Mouse (Mus musculus) gonadal fat pad, adult 2 months (tissue): ENCODE data around the gene Hspb8. TPM values are rescaled to one million over a fixed set of nuclear protein-coding genes. Genes with fewer than 3 reads are reported as not detected.

Source experiments
- DNase-seq: peaks from one replicate; pipeline ENCODE4 v3.0.0-alpha.2; 2012; ENCODE audit warnings: low read depth
- polyA plus RNA-seq: library from polyadenylated mRNA; depleted of rRNA; stranded (reverse); fragments of >200 nt; gene quantifications from 2 replicates; pipeline ENCODE4 v1.2.3, GENCODE M21; 2012; rRNA removed

Gene Hspb8
- polyA plus RNA-seq = 66.1 and 117 TPM in 2 replicates

DNA sequence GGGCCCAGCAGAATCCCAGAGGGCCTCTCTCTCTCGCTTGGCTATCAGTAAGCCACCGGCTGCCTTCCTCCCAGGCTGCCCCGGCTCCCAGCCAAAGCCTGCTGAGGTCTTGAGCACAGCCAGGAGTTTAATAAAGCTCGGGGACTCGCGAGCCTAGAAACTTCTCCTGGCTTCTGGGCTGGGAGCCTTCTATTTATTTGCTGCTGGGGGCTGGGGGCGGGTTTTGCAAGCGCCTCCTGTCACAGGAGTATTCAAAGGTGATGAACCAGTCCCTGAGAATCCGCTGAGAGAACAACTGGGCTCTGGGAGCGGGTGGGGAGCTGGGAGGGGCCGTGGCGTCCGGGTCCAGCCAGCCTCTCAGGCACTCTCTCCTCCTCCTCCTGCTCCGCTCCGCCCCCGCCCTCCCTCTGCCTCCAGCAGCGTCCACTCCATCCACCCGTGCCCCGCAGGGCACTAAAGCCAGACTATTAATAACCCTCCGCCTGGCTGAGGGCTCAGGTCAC is at the start of gene Hspb8:
Hspb8 (minus strand) TSS at position 166 of the 503 bp plus-strand sequence.
- no peak for DNase-seq

DNA sequence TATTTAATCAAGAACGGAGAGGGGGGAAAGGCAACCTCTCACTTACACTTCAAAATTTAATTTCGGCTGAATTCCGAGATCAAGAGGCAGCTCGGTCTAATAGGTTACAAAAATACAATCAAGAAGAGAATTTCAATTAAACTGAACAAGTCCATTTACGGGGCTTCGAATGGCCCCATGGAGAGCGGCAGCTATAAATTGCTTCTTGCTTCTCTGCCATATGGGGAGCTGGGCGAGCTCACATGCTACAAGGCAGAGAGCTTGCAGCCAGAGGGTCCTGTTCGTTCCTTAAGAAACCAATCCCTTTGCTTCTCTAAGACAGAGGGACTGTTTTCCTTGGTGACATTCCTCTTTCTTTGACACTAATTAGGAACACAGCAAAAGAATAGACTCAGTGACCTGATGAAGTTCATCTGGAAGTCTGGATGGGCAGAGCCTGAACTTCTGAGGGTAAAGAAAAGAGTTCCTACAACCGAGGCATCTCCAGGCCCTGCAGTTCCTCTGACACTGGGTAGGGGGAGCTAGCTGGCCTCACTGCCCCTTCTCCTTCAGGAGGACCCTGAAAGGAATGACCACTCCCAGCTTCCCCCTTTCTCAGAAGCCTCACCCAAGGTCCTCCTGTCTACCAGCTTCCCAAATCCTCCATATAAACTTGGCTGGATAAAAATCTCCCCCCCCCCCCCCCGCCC is 38.8 kb upstream of the Hspb8 start:
- DNase-seq = no peak

GRCm38 (mm10) chr5:116459970-116460369 is 37.3 kb upstream of the Hspb8 start:
- DNase-seq = no peak

DNA sequence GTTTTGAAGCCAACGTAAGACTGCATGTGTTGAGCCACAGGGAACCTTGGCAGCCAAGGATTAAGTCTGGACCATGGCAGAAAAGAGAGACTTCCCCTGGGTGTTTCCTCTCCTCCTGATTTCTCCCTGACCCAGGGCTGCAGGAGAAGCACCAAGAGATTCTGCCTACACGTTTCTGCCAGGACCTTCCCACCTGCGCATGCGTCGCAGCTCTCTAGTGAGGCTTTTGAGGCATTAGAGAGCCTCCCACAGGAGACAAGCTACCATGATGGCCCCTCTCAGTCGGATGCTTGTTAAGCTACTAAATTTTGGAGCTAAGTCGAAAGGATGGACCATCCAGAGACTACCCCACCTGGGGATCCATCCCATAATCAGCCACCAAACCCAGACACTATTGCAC is 35.1 kb upstream of the Hspb8 start:
- no peak for DNase-seq

DNA sequence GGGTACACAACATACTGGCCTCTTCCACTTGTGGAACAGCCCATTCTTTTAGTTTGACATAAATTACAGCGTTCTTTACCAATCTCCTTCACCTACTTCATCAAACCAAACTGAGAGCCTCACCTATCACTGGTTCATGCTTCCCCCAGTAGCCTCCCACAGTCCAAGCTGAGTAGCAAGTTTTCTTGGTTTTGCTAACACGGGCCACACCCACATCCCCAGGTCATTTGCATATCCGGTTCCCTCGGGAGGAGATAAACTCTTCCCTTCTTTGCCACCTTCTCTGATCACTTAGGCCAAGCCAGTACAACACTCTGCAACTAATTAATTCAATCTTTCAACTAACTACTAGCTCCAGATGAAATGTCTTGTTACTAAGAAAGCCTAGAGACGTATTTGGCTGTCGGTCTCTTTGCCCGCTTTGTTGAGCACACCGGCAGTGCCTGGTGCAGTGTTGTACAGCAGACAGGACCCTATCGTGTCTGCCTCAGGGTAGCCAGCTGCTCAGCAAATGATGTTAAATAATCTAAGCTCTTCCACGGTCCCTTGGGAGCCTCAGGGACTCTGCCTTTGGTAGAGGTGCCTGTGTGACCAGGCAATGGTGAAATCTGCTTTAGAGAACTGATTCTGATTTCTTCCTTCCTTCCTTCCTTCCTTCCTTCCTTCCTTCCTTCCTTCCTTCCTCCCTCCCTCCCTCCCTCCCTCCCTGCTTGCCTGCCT is 34.3 kb upstream of the Hspb8 start:
- DNase-seq = no peak

DNA sequence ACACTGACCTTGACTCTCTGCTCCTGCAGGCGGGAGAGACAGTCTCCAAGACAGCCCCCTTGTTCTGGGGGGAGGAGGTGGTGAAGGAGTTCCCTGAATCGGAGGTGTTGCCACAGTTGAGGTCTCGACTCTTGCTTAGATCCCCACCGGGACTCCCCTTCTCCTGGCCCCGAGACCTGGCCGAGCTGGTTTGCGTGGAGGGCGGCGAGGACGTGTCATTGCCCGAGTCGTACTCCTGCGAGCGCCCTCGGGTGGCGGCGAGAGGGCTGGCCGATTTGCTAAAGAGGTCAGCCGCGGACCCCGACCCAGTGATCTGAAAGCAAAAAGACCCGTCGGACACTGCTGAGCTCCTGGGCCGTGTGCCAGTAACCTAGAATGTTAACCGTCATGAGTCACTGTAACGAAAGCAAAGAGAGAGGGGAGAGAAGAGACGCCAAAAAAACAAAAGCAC is 30.8 kb upstream of the Hspb8 start:
- no peak for DNase-seq

DNA sequence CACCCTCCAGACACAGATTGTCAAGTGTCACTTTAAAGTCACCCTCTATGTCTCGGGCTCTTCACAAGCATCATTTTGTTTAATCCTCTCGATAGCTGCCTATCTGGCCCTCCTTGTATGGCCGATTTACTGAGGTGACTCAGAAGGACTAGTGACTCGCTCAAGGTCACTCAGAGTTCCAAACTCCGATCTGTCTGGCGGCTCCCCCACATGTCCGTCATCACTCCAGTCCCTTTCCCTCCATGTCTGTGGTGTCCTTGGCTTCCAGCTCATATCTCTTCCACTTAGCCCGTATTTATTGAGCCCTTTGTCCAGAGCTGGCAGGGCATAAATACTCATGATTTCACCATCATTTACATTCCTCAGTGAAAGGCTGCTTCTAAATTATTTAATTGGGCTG is 28.2 kb upstream of the Hspb8 start:
- DNase-seq = no peak

- DNase-seq = no peak
Measured at GRCm38 (mm10) chr5:116449522-116450225, 27.0 kb upstream of the Hspb8 start.

DNA sequence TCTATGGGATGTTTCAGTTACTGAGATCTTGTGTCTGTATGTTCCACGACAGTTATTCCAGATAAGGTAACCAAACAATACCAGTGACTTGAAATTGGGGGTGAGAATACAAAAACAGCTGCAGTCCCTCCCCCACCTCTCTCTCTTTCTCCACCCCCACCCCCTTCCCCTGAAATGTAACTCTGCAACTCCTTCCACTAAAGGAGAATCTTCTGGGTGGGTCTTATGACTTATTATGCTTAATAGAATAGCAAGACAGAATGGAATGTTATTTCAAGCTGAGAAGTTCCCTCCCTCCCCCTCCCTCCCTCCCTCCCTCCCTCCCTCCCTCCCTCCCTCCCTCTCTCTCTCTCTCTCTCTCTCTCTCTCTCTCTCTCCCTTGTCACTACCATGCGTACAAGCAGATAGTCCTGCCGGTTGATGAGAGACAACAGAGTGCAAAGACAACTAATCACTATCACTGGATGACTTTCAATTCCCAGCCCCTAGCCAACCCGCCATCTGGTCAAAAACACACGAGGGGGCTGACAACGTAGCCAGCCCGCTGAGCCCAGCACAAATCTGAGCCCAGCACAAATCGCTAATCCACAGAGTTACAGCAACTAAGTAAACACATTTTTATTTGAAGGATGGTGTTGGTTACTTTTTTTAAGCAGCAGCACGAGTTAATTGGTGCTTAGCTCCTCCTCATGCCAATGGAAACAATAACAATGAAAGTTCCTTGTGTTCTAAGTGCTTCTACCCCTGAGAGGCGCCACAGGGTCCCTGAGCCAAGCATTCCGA is 25.9 kb upstream of the Hspb8 start:
- DNase-seq = no peak

DNA sequence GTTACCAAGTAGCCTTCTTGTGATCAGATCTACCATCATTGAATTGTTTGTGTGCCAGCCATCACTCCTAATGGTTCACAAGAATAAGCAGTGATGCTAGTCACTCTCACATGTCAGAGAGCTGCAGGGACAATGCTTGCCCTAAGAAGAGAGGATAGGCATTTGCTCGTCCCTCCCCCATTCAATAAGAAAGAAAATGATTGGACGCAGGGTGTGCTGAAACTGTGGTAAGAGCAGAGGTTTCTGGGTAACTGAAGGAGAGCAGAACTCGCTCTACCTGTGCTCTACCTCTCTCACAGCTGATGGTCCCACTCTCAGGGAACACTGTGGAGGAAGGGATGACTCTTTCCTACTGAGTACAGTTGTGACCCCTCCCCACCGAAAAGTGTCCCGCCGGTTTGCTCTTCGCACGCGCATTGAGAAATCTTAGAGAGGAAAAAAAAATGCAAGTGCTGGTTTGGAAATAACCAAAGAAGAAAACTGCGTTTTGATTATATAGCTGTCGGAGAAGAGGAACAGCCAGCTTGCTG is 25.2 kb upstream of the Hspb8 start:
- DNase-seq = no peak

DNA sequence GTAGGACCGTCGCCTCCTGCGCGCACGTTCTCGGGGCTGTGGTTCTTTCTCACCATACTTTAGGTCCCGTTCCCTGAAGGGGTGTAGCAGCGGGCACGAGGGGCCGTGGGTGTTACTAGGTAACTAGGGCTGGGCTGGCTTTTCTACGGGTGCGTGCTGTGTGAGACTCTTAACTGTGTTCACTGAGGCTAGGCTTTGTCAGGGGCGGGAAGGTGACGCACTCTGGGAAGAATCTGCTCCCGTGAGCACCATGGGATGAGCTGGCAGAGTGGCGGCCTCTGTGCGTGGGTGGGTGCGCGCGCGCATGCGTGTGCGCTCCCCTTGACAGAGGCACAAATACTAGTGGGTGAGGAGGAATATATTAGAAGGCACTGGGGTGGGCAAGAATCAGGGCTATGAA is 23.9 kb upstream of the Hspb8 start:
- DNase-seq = no peak

GRCm38 (mm10) chr5:116445634-116446367 is 23.1 kb upstream of the Hspb8 start:
- no peak for DNase-seq

- no peak for DNase-seq
Measured at GRCm38 (mm10) chr5:116444517-116444916, 21.9 kb upstream of the Hspb8 start.

DNA sequence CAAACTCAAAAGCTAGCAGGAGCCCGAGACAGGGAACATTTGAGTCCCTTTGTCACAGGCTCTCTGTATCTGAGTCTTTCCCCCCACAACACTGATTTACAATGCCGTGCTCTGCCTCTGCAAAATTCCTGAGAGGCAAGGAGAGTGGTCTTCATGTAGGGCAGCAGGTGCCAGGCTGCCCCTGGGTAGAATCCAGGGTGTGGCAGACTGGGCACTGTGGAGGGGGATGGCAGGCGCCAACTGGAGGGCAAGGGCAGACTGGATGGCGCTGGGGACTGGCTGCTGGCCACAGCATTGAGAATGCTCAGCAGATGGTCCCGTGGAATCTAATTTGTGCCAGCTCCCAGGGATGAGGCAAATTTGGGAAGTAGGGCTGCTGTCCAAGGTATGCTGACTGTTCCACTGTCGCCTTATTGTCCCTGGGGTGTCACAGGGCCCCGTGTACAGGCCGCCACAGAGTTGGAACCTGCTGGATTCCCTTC is 20.8 kb upstream of the Hspb8 start:
- DNase-seq = no peak

DNA sequence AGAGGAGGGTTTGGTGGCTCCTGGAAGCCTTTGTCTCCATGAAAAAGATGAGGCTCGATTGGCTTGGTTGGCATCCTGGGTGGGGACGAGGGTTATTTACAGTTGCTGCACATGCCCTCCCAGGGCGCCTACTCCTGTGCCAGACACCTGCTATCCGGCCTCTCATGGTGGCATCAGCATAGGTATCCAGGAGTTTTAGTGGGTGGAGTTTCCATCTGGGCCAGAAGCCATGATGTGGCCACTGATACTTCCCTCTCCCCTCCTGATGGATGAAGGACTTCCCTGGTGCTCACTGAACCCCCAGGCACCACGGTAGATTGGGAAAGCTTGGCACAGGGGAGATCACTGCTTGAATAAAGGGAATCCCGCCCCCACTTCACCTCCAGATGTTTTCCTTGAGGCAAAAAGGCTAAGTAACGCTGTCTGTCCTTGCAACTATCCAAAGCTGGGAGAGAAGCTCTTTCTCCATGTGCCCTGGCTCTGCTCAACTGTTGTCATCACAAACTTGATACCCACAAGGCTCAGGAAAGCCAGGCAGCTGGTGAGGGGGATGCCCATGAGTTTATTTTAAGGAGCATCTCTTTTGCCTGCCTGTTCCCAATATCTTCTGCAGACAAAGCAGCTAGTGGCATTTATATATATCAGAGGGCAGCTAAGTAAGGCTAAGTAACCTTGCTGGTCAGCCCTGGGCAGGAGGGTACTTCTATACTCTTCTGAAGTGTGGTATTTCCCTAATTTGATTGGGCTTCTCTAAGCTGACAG is 20.2 kb upstream of the Hspb8 start:
- DNase-seq = no peak

GRCm38 (mm10) chr5:116440251-116440650 is 17.6 kb upstream of the Hspb8 start:
- no peak for DNase-seq

DNA sequence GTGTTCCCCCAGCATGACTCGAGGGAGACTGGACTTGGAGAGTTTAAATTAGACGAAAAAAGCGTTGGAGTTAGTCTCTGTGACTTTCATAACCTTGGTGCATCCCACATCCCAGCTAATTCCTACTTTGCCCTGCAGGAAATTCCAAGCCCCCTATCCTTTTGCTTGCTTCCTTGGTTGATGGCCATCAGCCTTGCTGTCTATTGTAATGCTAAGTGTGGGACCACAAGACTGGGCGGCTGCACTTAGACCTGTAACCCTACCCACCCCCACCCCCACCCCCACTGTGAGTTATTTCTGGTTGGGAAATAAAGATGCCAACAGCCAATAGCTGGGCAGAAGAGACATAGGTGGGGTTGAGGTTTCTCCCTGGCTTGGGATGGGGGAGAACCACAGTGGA is 15.7 kb upstream of the Hspb8 start:
- DNase-seq = no peak

DNA sequence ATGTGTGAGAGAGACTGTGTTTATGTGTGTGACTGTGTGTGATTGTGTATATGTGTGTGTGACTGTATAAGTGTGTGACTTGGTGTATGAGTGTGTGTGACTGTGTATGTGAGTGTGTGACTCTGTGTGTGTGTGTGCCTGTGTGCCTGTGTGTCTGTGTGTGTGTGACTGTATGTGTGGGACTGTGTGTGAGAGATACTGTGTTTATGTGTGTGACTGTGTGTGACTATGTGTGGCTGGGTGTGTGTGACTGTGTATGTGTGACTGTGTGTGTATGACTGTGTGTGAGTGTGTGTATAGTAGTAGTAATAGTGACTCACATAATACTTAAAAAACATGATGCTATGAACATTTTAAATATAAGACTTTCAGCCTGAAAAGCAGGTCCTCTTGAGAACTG is 13.5 kb upstream of the Hspb8 start:
- no peak for DNase-seq

DNA sequence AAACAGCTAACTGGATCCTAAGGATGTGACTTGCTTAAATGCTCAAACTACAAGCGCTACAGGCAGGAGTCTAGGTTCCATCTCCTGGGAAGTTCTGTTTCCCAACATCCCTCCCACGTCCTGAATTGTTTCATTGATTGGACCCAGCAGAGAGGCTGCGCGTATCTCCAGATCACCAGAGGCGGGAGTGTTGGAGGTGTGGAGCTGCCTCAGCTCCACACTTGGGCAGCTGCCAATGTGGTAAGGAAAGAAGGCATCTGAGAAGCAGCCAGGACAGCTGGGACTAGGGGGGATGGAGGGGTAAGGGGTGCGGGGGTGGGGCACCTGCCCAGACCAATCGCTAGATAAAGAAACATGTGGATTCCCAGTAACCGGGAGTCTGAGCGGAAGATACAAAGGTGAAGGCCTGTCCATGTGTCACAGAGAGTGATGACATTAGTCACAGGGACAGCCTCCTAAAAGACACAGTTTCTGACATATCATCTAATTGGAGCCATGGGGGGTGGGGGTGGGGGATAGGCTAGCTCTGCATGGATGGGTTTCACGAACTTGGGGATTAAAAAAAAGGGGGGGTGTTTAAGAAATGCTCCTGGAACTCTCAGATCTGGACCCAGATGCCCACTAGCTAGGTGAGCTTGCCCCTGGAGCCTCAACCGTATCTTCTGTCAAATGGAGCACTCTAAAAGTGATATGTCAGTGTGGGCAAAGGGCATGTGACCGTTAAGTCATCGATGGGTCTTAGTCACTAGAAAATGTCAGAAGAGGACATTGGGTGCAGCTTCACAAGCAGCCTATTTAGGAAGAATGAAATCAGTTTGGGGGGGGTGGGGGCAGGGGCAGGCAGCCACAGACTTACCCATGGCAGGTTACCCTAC is 12.5 kb upstream of the Hspb8 start:
- DNase-seq = no peak
